Mouse (Mus musculus): ENCODE data around the gene Ugt1a10. TPM values are rescaled to one million over a fixed set of nuclear protein-coding genes. Genes with fewer than 3 reads are reported as not detected.

Gene Ugt1a10
- polyA plus RNA-seq, 1 experiment from 2014 or later: 0.21 TPM

GRCm38 (mm10) chr1:88259643-88260024 lies 204.4 kb downstream of the Ugt1a10 start:
- Histone ChIP-seq H3K4me3 (ENCODE audit: low read depth, low read length) (no peak overlapping the region), H3K36me3 (replicated peaks; ENCODE audit: insufficient read depth, low read length) (peaks cover 36% of the 10 kb centered on the region), H3K4me1 (ENCODE audit: insufficient read depth) (peaks cover 54% of the 10 kb centered on the region), H3K27me3 (ENCODE audit: insufficient read depth, low read length) (no peaks in the 10 kb centered on the region), H3K27ac (ENCODE audit: low read depth) (peak overlapping the region; percentile 53), H3K9ac (replicated peaks) (0 out of 2 replicates have a peak overlapping the region, but pooled peaks have one; percentile 1), H3K4me2 (ENCODE audit: low read depth, low read length) (no peak overlapping the region), H3K9me3 (ENCODE audit: low read length) (no peaks in the 10 kb centered on the region)
- no peak for TF ChIP-seq EP300 (IDR thresholded peaks at IDR 0.05; ENCODE audit: low read depth)
- no peak for TF ChIP-seq CTCF (IDR thresholded peaks at IDR 0.05; ENCODE audit: low read depth)
- WGBS (ENCODE audit: insufficient replicate concordance): 70% methylated on average over 4 of the region's 4 CpGs
- ATAC-seq: peak; percentile 4
- DNase-seq: no peak

- no peaks in the 10 kb centered on the region for H3K27me3 ChIP-seq (ENCODE audit: insufficient read depth, low read length)
- H3K27ac ChIP-seq (ENCODE audit: low read depth): peak overlapping the region; percentile 53
- peak overlapping the region; percentile 1; the same call in 1 of the 2 replicates for H3K4me2 ChIP-seq (ENCODE audit: low read depth, low read length)
- DNase-seq: peak; percentile 94
- no peak overlapping the region for H3K4me3 ChIP-seq (ENCODE audit: low read depth, low read length)
- ATAC-seq: peak; percentile 83
- H3K9ac ChIP-seq (replicated peaks): 0 out of 2 replicates have a peak overlapping the region, but pooled peaks have one; percentile 1
- 50% methylated on average over 6 of the region's 6 CpGs for whole genome bisulfite sequencing (ENCODE audit: insufficient replicate concordance)
- no peaks in the 10 kb centered on the region for H3K9me3 ChIP-seq (ENCODE audit: low read length)
- H3K4me1 ChIP-seq (ENCODE audit: insufficient read depth): peaks cover 54% of the 10 kb centered on the region
- peaks cover 41% of the 10 kb centered on the region for H3K36me3 ChIP-seq (replicated peaks; ENCODE audit: insufficient read depth, low read length)
- no peak for TF ChIP-seq CTCF (IDR thresholded peaks at IDR 0.05; ENCODE audit: low read depth)
- no peak for TF ChIP-seq EP300 (IDR thresholded peaks at IDR 0.05; ENCODE audit: low read depth)
Observed at GRCm38 (mm10) chr1:88260114-88260513, 204.9 kb downstream of the Ugt1a10 start.

- 64% methylated on average over 10 of the region's 10 CpGs for WGBS (ENCODE audit: insufficient replicate concordance)
- ATAC-seq (peak; percentile 32), DNase-seq (peak; percentile 69)
- no peaks in the 10 kb centered on the region for H3K27me3 ChIP-seq (ENCODE audit: insufficient read depth, low read length)
- peak overlapping the region; percentile 53 for H3K27ac ChIP-seq (ENCODE audit: low read depth)
- H3K9me3 ChIP-seq (ENCODE audit: low read length): no peaks in the 10 kb centered on the region
- peaks cover 47% of the 10 kb centered on the region for H3K36me3 ChIP-seq (replicated peaks; ENCODE audit: insufficient read depth, low read length)
- TF ChIP-seq EP300 (IDR thresholded peaks at IDR 0.05; ENCODE audit: low read depth) (no peak), CTCF (IDR thresholded peaks at IDR 0.05; ENCODE audit: low read depth) (no peak)
- H3K4me2 ChIP-seq (ENCODE audit: low read depth, low read length): 0 out of 2 replicates have a peak overlapping the region, but pooled peaks have one; percentile 1
- no peak overlapping the region for H3K4me3 ChIP-seq (ENCODE audit: low read depth, low read length)
- peaks cover 54% of the 10 kb centered on the region for H3K4me1 ChIP-seq (ENCODE audit: insufficient read depth)
- no peak overlapping the region for H3K9ac ChIP-seq (replicated peaks)
Observed at GRCm38 (mm10) chr1:88260604-88261377, 205.6 kb downstream of the Ugt1a10 start.

- no peaks in the 10 kb centered on the region for H3K9me3 ChIP-seq (ENCODE audit: low read length)
- DNase-seq: no peak
- no peaks in the 10 kb centered on the region for H3K27me3 ChIP-seq (ENCODE audit: insufficient read depth, low read length)
- 82% methylated on average over 7 of the region's 7 CpGs for WGBS (ENCODE audit: insufficient replicate concordance)
- H3K36me3 ChIP-seq (replicated peaks; ENCODE audit: insufficient read depth, low read length): peaks cover 57% of the 10 kb centered on the region
- H3K27ac ChIP-seq (ENCODE audit: low read depth): no peak overlapping the region
- no peak overlapping the region for H3K4me2 ChIP-seq (ENCODE audit: low read depth, low read length)
- no peak for TF ChIP-seq EP300 (IDR thresholded peaks at IDR 0.05; ENCODE audit: low read depth)
- TF ChIP-seq CTCF (IDR thresholded peaks at IDR 0.05; ENCODE audit: low read depth): no peak
- peaks cover 54% of the 10 kb centered on the region for H3K4me1 ChIP-seq (ENCODE audit: insufficient read depth)
- no peak overlapping the region for H3K9ac ChIP-seq (replicated peaks)
- H3K4me3 ChIP-seq (ENCODE audit: low read depth, low read length): no peak overlapping the region
- no peak for ATAC-seq
Observed at GRCm38 (mm10) chr1:88261706-88262105, 206.5 kb downstream of the Ugt1a10 start.

- Histone ChIP-seq H3K27ac (ENCODE audit: low read depth) (no peak overlapping the region), H3K27me3 (ENCODE audit: insufficient read depth, low read length) (no peaks in the 10 kb centered on the region), H3K4me2 (ENCODE audit: low read depth, low read length) (no peak overlapping the region), H3K9me3 (ENCODE audit: low read length) (no peaks in the 10 kb centered on the region), H3K4me1 (ENCODE audit: insufficient read depth) (peaks cover 48% of the 10 kb centered on the region), H3K36me3 (replicated peaks; ENCODE audit: insufficient read depth, low read length) (peaks cover 62% of the 10 kb centered on the region), H3K4me3 (ENCODE audit: low read depth, low read length) (no peak overlapping the region), H3K9ac (replicated peaks) (no peak overlapping the region)
- ATAC-seq: no peak
- TF ChIP-seq EP300 (IDR thresholded peaks at IDR 0.05; ENCODE audit: low read depth) (no peak), CTCF (IDR thresholded peaks at IDR 0.05; ENCODE audit: low read depth) (no peak)
- WGBS (ENCODE audit: insufficient replicate concordance): 76% methylated on average over 4 of the region's 4 CpGs
- DNase-seq: peak; percentile 84
Observed at GRCm38 (mm10) chr1:88262255-88262654, 207.1 kb downstream of the Ugt1a10 start.

GRCm38 (mm10) chr1:88262961-88263360 lies 207.8 kb downstream of the Ugt1a10 start:
- Histone ChIP-seq H3K4me2 (ENCODE audit: low read depth, low read length) (no peak overlapping the region), H3K9me3 (ENCODE audit: low read length) (no peaks in the 10 kb centered on the region), H3K4me3 (ENCODE audit: low read depth, low read length) (no peak overlapping the region), H3K4me1 (ENCODE audit: insufficient read depth) (peaks cover 47% of the 10 kb centered on the region), H3K27me3 (ENCODE audit: insufficient read depth, low read length) (no peaks in the 10 kb centered on the region), H3K36me3 (replicated peaks; ENCODE audit: insufficient read depth, low read length) (peaks cover 69% of the 10 kb centered on the region), H3K9ac (replicated peaks) (no peak overlapping the region), H3K27ac (ENCODE audit: low read depth) (no peak overlapping the region)
- 64% methylated on average over 6 of the region's 6 CpGs for WGBS (ENCODE audit: insufficient replicate concordance)
- no peak for ATAC-seq
- no peak for DNase-seq
- TF ChIP-seq EP300 (IDR thresholded peaks at IDR 0.05; ENCODE audit: low read depth) (no peak), CTCF (IDR thresholded peaks at IDR 0.05; ENCODE audit: low read depth) (no peak)
